Mouse (Mus musculus) thymus, postnatal 4 days (tissue): ENCODE results near the gene Phf24.
"Not testable (repeated sequence)": the region's sequence is repeated elsewhere in the genome, so short reads cannot be mapped to it uniquely, and the experiment has no call there.

Source experiments
- DNase-seq: peaks from one replicate; pipeline ENCODE4 v3.0.0; 2021

Gene Phf24

GRCm38 (mm10) chr4:42951206-42952195 lies 35.0 kb downstream of the Phf24 start:
- no peak for DNase-seq

GRCm38 (mm10) chr4:42952563-42952962 lies 36.1 kb downstream of the Phf24 start:
- DNase-seq = no peak

GRCm38 (mm10) chr4:42953435-42954094 lies 37.1 kb downstream of the Phf24 start:
- DNase-seq = no peak

- DNase-seq = peak; percentile 73
Measured at GRCm38 (mm10) chr4:42954297-42954696, 37.8 kb downstream of the Phf24 start.

- DNase-seq = no peak
Measured at GRCm38 (mm10) chr4:42955200-42955599, 38.7 kb downstream of the Phf24 start.

- no peak for DNase-seq
Measured at GRCm38 (mm10) chr4:42956581-42956980, 40.1 kb downstream of the Phf24 start.

GRCm38 (mm10) chr4:42957306-42957705 lies 40.8 kb downstream of the Phf24 start:
- DNase-seq = no peak

GRCm38 (mm10) chr4:42957979-42958378 lies 41.5 kb downstream of the Phf24 start:
- no peak for DNase-seq

- no peak for DNase-seq
Measured at GRCm38 (mm10) chr4:42958942-42959341, 42.5 kb downstream of the Phf24 start.

- no peak for DNase-seq
Measured at GRCm38 (mm10) chr4:42959382-42959781, 42.9 kb downstream of the Phf24 start.

GRCm38 (mm10) chr4:42961592-42961991 lies 45.1 kb downstream of the Phf24 start:
- peak; percentile 78 for DNase-seq

GRCm38 (mm10) chr4:42963480-42963879 lies 47.0 kb downstream of the Phf24 start:
- DNase-seq = peak; percentile 65

- DNase-seq = peak; percentile 58
Measured at GRCm38 (mm10) chr4:42965039-42965719, 48.7 kb downstream of the Phf24 start.

GRCm38 (mm10) chr4:42969304-42969703 lies 52.8 kb downstream of the Phf24 start, which contains the start of gene 1700022I11Rik:
Gene 1700022I11Rik (plus strand): TSS chr4:42969604.
- no peak for DNase-seq

GRCm38 (mm10) chr4:42972952-42973351 lies 56.5 kb downstream of the Phf24 start:
- DNase-seq = no peak

GRCm38 (mm10) chr4:42973868-42974267 lies 57.4 kb downstream of the Phf24 start:
- DNase-seq = no peak

GRCm38 (mm10) chr4:42978062-42978461 lies 61.6 kb downstream of the Phf24 start:
- DNase-seq = no peak

- DNase-seq = not testable (repeated sequence)
Measured at GRCm38 (mm10) chr4:42980467-42980866, 64.0 kb downstream of the Phf24 start.

GRCm38 (mm10) chr4:42988296-42988695 lies 71.8 kb downstream of the Phf24 start:
- DNase-seq = no peak
